Mouse (Mus musculus): Measurements from ENCODE around the gene Kcne1l. TPM values are rescaled to one million over a fixed set of nuclear protein-coding genes. Genes with fewer than 3 reads are reported as not detected.

Gene Kcne1l
- polyA plus RNA-seq, 1 experiment from 2014 or later: 0.45 TPM

DNA sequence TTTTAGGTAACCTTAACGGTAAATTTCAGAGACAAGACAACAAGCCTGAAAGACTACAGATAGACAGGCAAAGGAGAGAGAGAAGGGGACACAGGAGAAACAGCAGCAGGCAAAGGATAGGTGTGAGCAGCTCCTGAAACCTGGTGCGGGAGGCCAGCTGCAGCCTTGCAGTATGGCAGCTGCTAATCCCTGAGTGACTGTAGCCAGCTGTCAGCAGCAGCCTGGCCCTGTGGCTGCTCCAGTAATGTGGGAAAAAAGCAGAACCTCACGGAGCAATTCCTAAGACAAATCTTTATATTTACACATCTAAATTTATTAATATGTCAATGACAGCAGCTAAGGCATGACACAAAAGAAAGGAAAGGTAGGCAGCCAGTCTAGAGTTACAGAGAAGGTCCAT lies 29.5 kb downstream of the Kcne1l start:
- Histone ChIP-seq H3K4me3 (ENCODE audit: low read depth, low read length) (no peak overlapping the region), H3K9me3 (ENCODE audit: low read length) (no peaks in the 10 kb centered on the region), H3K36me3 (replicated peaks; ENCODE audit: insufficient read depth, low read length) (no peaks in the 10 kb centered on the region), H3K27ac (ENCODE audit: low read depth) (no peak overlapping the region), H3K4me1 (ENCODE audit: insufficient read depth) (no peaks in the 10 kb centered on the region), H3K27me3 (ENCODE audit: insufficient read depth, low read length) (no peaks in the 10 kb centered on the region), H3K9ac (replicated peaks) (no peak overlapping the region), H3K4me2 (ENCODE audit: low read depth, low read length) (no peak overlapping the region)
- ATAC-seq (no peak), DNase-seq (no peak)
- WGBS (ENCODE audit: insufficient replicate concordance): 58% methylated on average over 3 of the region's 3 CpGs
- no peak for TF ChIP-seq CTCF (IDR thresholded peaks at IDR 0.05; ENCODE audit: low read depth)
- TF ChIP-seq EP300 (IDR thresholded peaks at IDR 0.05; ENCODE audit: low read depth): no peak

DNA sequence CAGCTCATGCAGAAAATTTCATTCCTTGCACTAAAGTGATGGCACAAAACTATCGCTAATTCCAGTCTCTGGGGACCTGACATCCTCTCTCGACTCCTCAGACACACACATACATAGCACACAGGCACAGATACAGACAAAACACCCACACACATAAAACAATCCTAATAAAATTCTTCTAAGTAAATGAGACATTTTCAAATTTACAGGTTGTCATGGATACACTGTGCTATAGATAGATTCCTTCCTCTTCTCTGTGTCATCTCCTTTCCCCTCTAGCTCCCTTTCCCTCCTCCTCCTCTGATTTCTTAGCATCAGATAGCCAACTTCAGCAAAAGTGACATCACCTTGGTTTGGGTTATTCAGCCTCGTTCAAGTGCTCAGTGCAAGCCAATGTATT lies 30.1 kb downstream of the Kcne1l start:
- TF ChIP-seq CTCF (IDR thresholded peaks at IDR 0.05; ENCODE audit: low read depth) (no peak), EP300 (IDR thresholded peaks at IDR 0.05; ENCODE audit: low read depth) (no peak)
- DNase-seq: no peak
- H3K27me3 ChIP-seq (ENCODE audit: insufficient read depth, low read length): no peaks in the 10 kb centered on the region
- H3K36me3 ChIP-seq (replicated peaks; ENCODE audit: insufficient read depth, low read length): no peaks in the 10 kb centered on the region
- no peak overlapping the region for H3K27ac ChIP-seq (ENCODE audit: low read depth)
- H3K4me3 ChIP-seq (ENCODE audit: low read depth, low read length): no peak overlapping the region
- 61% methylated on average over 3 of the region's 3 CpGs for WGBS (ENCODE audit: insufficient replicate concordance)
- H3K9me3 ChIP-seq (ENCODE audit: low read length): no peaks in the 10 kb centered on the region
- H3K4me2 ChIP-seq (ENCODE audit: low read depth, low read length): no peak overlapping the region
- no peak overlapping the region for H3K9ac ChIP-seq (replicated peaks)
- ATAC-seq: no peak
- no peaks in the 10 kb centered on the region for H3K4me1 ChIP-seq (ENCODE audit: insufficient read depth)

Other genes with a start within 250 kb of the Kcne1l start
- gene Gucy2f, start 109.4 kb downstream of the Kcne1l start, polyA plus RNA-seq (2015; fragmentation: Nextera tagmentation; extraction: Ambion mirVana): 0.01 TPM in 1 of 2 replicates, not detected in the other
- gene Nxt2, start 79.5 kb downstream of the Kcne1l start, polyA plus RNA-seq (2015; fragmentation: Nextera tagmentation; extraction: Ambion mirVana): 8.5 and 9.2 TPM in 2 replicates
- gene Acsl4, start 84.2 kb upstream of the Kcne1l start, polyA plus RNA-seq (2015; fragmentation: Nextera tagmentation; extraction: Ambion mirVana): 14.7 and 16.7 TPM in 2 replicates

Data from liver, postnatal 0 days (tissue).